Mouse (Mus musculus): Measurements from ENCODE around the gene Dlst.
A peak's percentile ranks its signal among the peaks of the same experiment; 100 is the strongest.
"Not testable (repeated sequence)": the region's sequence is repeated elsewhere in the genome, so short reads cannot be mapped to it uniquely, and the experiment has no call there.

Dlst gene

DNA sequence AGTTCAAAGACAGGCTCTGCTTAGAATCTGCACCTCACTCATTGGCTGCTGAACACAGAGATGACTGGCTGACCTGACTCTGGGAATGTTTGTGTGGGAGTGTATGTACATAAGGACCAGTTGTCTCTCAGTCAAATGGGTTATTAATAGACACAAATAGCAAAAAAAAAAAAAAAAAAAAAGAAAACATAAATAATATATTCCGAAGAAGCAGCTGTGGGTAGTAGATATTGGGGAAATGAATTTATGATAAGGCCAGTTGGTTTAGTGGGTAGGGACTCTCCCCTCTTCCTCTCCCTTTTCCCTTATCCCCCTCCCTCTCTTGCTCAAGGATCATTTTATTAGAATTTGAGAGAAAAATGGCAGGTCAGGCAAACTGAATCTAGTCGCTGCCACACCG, 3.3 kb downstream of the Dlst start:
- no peak for DNase-seq (ENCODE audit: low spot score in 2 of 2)

GRCm38 (mm10) chr12:85115678-85116077, 5.0 kb downstream of the Dlst start:
- DNase-seq (ENCODE audit: low spot score in 2 of 2), result no peak

DNA sequence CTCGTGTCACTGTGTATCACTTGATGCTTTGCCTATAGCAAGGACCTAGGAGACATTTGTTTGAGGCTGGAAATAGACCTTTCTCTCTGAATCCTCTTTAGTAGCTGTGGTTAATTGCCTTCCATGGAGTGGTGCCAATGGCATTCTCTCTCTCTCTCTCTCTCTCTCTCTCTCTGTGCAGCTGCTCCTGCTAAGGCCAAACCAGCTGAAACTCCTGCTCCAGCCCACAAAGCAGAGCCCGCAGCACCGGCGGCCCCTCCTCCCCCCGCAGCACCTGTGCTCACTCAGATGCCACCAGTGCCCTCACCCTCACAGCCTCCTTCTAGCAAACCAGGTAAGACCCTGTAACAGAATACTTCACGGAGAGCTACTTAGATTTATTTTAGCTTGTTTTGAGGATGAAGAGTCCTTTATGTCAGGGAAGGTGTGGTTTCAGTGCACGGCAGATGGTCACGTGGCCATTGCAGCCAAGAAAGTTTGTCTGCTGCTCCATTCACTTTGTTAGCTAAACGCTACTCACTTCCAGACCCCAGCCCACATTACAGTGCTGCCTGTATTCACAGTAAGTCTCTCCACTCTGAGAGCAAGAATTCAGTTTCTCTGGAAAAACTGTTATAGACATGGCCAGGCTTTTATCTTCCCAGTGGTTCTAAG, 11.3 kb downstream of the Dlst start:
- DNase-seq (ENCODE audit: low spot score in 2 of 2), result no peak

DNA sequence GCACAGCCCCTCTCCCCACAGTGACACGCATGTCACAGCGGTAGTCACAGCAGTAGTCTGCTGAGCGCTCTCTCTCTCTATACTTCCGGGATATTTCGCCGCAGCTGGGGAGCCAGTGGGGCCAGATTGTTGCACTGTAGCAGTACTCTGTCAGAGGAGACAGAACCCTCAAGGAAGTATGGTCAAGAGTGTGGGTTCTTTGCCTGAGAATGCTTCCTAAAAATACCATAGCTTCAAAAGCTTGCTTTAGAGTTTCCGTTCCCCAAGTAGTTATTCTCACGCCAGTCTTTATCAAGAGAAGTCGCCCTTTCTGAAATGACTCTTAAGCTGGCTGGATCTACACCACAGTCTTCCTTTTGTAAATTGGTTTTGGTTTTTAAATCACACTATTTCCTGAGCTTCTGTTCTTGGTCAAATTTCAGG, 12.5 kb downstream of the Dlst start:
- no peak for DNase-seq (ENCODE audit: low spot score in 2 of 2)

DNA sequence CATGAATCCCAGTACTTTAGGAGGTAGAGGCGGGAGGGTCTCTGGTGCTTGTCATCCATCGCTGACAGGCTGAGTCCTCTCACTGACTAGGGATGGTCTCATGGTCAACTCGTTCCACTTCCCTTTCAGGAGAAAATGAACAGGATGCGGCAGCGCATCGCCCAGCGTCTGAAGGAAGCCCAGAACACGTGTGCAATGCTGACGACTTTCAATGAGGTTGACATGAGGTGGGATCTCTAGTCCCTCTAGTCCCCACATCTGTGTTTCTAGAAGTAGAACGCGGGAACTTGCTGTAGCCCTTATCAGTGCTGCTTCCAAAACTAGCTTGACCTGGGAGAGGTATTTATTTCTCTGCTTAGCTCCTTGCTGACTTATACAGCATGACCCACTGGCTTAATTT, 13.0 kb downstream of the Dlst start:
- DNase-seq (ENCODE audit: low spot score in 2 of 2), result no peak

- no peak for DNase-seq (ENCODE audit: low spot score in 2 of 2)
Measured at GRCm38 (mm10) chr12:85124751-85125150, 14.1 kb downstream of the Dlst start.

- DNase-seq (ENCODE audit: low spot score in 2 of 2), result no peak
Measured at GRCm38 (mm10) chr12:85126986-85127603, 16.5 kb downstream of the Dlst start.

GRCm38 (mm10) chr12:85129426-85129978, 18.9 kb downstream of the Dlst start:
- no peak for DNase-seq (ENCODE audit: low spot score in 2 of 2)

GRCm38 (mm10) chr12:85131361-85131760, 20.7 kb downstream of the Dlst start:
- no peak for DNase-seq (ENCODE audit: low spot score in 2 of 2)

DNA sequence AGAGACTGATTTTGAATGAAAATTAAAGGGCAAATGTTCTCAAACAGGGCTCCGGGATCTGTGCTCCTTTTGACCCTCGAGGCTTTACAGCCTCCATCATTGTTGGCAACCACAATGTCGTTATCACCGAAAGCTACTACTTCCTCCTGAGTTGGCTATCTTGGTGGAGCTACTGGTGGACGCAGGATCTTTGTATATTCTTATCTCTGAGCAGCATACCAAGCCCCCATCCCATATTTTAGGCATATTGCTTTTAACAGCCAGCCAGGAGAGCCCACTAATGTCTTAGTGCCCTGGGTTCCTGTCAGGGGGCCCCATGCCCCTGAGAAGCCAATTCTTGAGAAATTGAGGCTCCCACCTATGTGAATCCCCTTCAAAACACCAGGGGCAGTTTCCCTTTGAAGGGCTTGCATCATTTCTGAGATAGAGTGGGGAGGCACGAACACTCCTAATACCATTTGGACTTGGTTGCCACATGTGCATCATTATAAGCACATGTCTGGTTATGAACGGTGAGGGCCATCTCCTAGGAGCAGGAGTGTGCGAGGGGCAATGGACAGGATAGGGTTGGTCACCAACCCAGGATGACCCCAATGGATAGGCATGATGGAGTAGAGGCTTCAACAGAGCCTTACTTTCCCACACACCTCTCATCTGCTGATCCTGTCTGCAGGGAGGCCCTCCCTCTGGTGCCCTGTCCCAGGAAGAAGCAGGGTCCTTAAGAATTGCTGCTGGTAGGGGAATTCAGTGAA, 23.6 kb downstream of the Dlst start:
- DNase-seq (ENCODE audit: low spot score in 2 of 2), result no peak

DNA sequence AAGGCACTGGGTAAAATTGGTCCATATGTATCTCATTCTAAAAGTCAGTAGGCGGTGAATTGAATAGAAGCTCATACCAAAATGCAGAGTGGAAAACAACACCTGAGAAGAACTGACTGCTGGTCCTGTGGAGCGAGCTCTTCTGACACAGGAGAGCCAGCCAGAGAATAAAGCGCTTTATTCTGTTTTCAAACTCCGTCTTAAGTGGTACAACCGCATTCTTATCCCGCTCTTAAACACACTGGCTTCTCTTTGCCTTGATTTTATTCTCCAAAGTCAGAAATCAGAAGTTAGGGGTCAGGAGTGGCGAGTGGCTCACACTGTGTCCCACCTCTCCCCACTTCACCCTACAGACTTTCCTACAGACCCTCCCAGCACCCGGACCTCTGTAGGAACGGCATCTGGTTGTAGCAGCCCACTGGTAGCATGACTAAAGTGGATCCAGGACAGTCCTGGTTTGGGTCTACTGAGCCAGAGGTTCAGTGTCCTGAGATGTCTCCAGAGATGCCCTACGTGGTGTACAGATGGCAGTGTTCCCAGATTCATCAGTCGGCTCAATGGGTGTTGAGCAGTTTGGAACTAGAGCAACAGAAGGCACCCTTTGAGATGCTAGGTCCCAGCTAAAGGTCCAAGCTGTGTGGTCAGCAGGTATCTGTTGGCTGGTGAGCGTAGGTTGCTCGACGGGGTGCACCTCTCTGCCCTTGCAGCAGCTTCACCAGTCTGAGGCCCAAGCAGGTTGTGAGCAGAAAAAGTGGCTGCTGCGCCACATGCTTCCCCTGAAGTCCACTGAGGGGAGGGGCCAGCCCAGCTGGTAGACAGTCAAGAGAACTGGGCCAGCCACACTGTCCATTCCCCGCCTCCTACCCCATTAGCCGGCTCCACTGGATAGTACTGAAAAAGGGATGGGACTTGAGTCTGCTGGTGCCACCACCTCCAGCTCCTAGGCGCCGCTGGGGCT, 25.2 kb downstream of the Dlst start:
- DNase-seq (ENCODE audit: low spot score in 2 of 2), result no peak

- DNase-seq (ENCODE audit: low spot score in 2 of 2), result no peak
Measured at GRCm38 (mm10) chr12:85136627-85137026, 26.0 kb downstream of the Dlst start.

GRCm38 (mm10) chr12:85140036-85140701, 29.5 kb downstream of the Dlst start:
- DNase-seq (ENCODE audit: low spot score in 2 of 2), result no peak

- no peak for DNase-seq (ENCODE audit: low spot score in 2 of 2)
Measured at GRCm38 (mm10) chr12:85141096-85141495, 30.5 kb downstream of the Dlst start.

- DNase-seq (ENCODE audit: low spot score in 2 of 2), result peak; percentile 66 to 71
Measured at GRCm38 (mm10) chr12:85142803-85143202, 32.2 kb downstream of the Dlst start.

GRCm38 (mm10) chr12:85144276-85144675, 33.6 kb downstream of the Dlst start:
- DNase-seq (ENCODE audit: low spot score in 2 of 2), result not testable (repeated sequence)

DNA sequence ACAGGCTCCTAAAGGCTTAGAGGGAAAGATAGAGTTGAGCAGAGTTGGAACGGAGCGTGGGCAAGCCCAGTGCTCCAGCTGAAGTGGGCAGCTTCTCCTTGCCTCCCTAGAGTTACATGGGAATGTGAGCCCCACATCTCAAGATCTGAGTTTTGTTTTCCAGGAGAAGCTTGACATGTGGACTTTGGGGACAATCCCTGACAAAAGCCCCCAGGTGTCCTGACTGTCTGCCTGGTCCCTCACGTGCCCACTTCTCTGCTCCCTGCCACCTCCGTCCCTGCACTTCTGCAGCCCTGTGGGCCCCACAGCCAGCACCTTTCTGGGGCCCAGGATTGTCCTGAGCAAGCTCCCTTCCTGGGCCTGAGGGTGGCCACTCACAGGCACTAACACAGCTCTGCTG, 34.2 kb downstream of the Dlst start:
- no peak for DNase-seq (ENCODE audit: low spot score in 2 of 2)

DNA sequence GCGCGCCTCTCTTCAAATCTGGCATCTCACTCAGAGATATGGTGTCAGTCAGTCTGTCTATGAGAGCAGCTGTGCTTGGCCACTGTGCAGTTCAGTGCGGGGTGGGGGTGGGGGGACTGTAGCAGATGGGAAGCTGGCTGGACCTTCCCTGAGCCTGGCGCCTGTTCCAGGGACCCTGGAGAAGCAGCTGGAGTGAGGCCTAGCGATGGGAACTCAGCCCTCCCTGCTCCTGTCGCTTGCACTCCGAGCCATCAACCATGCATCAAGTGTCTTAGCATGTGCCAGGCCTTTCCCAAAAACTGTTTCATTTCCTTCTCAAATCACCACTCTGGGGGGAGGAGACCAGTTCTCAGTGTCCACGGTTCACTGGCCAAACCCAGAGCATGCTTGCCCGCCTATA, 35.0 kb downstream of the Dlst start:
- no peak for DNase-seq (ENCODE audit: low spot score in 2 of 2)

- no peak for DNase-seq (ENCODE audit: low spot score in 2 of 2)
Measured at GRCm38 (mm10) chr12:85146355-85146754, 35.7 kb downstream of the Dlst start.

GRCm38 (mm10) chr12:85146881-85147280, 36.2 kb downstream of the Dlst start:
- no peak for DNase-seq (ENCODE audit: low spot score in 2 of 2)

Measured in urinary bladder, adult 18-20 months (tissue).